Mouse (Mus musculus): ENCODE data around the gene Gm9736.

DNA sequence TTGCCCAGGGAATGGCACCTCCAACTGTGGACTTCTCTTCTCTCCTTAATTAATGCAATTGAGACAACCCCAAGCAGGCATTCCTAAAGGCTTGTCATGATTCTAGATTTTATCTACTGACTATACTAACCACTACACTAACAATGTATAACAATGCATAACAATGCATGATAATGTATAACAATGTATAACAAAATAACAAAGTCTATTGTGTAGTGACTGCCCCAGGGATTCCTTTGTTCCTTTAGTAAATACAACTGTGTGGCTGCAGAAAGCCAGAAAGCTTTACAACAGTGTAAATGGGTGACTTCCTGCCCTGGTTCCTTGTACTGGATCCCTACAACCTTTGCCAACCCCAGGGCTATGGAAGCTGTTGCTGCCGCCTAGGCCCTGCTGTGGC lies 15.2 kb downstream of the Gm9736 start:
- TF ChIP-seq CTCF (IDR thresholded peaks at IDR 0.05; ENCODE audit: low read depth, low read length) (no peak), POLR2A (IDR thresholded peaks at IDR 0.05; ENCODE audit: borderline replicate concordance, low read depth, low read length) (no peak)

All from bone marrow macrophage, adult 2 months (primary cell).